Mouse (Mus musculus) ES-Bruce4 (cell line): Measurements from ENCODE around the gene Hap1. TPM values are rescaled to one million over a fixed set of nuclear protein-coding genes. Genes with fewer than 3 reads are reported as not detected.

Experiments used
- H3K27ac ChIP-seq: 2 replicates; pipeline ENCODE4 v1.5.1; 2012; ENCODE audit warnings: low read length, inconsistent platforms; ENCODE audit not compliant: insufficient read depth
- H3K27me3 ChIP-seq: 2 replicates; pipeline ENCODE4 v1.6.1; 2012; ENCODE audit warnings: mild to moderate bottlenecking, low read length, inconsistent platforms; ENCODE audit not compliant: control insufficient read depth, poor library complexity, insufficient read depth, severe bottlenecking
- H3K36me3 ChIP-seq: 2 replicates; pipeline ENCODE4 v1.6.1; 2012; ENCODE audit warnings: inconsistent platforms, mild to moderate bottlenecking, low read length, moderate library complexity; ENCODE audit not compliant: control insufficient read depth, poor library complexity, insufficient read depth, severe bottlenecking
- H3K4me1 ChIP-seq: one replicate; pipeline ENCODE4 v1.8.1; 2011; ENCODE audit warnings: low read length; ENCODE audit not compliant: control insufficient read depth, insufficient read depth
- H3K4me3 ChIP-seq: 2 replicates; pipeline ENCODE4 v1.5.1; 2011; ENCODE audit warnings: low read depth, mild to moderate bottlenecking, low read length
- H3K9ac ChIP-seq: 2 replicates; pipeline ENCODE4 v1.6.1; 2012; ENCODE audit warnings: low read depth, mild to moderate bottlenecking, inconsistent platforms; ENCODE audit not compliant: poor library complexity, severe bottlenecking
- H3K9me3 ChIP-seq: replicated peaks from 2 replicates; pipeline ENCODE4 v1.6.1; 2012; ENCODE audit warnings: mild to moderate bottlenecking, low read length, inconsistent platforms; ENCODE audit not compliant: control insufficient read depth, poor library complexity, insufficient read depth, severe bottlenecking
- CTCF ChIP-seq: IDR thresholded peaks from one replicate; pipeline ENCODE4 v1.8.1; 2011; ENCODE audit warnings: low read depth, low read length
- EP300 ChIP-seq: IDR thresholded peaks from 2 replicates; pipeline ENCODE4 v1.6.1; 2011; ENCODE audit warnings: low read depth, low read length; ENCODE audit not compliant: insufficient read depth
- POLR2A ChIP-seq: IDR thresholded peaks from one replicate; pipeline ENCODE4 v1.8.1; 2011; ENCODE audit warnings: low read length; ENCODE audit not compliant: insufficient read depth
- polyA plus RNA-seq: library from polyadenylated mRNA; stranded (reverse); fragments of >200 nt; gene quantifications from 2 replicates; pipeline ENCODE4 v1.2.4, GENCODE M21; 2011; ENCODE audit warnings: low read depth; ENCODE audit not compliant: missing spikeins, insufficient read depth, insufficient read length

Hap1 gene
- polyA plus RNA-seq, 1 experiment: 12.7 TPM

DNA sequence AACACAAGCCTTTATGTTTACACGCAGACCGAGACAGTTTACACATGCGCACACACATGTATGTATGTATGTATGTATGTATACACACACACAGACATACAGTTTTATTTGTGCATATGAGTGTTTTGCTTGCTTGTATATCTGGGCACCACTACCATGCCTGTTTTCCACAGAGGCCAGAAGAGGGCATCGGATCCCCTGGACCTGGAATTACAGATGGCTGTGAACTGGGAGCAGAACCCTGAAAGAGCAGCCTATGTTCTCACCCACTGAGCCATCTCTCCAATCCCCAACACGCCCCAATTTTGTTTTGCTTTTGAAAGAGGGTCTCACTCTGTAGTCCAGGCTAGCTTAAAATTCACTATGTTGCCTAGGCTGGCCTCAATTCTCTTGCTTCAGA is 1.5 kb upstream of the Hap1 start:
- no peak overlapping the region for H3K9ac ChIP-seq
- no peaks in the 10 kb centered on the region for H3K27me3 ChIP-seq
- H3K4me1 ChIP-seq: peaks cover 6% of the 10 kb centered on the region
- TF ChIP-seq CTCF (peak; percentile 26), EP300 (no peak), POLR2A (no peak)
- no peak overlapping the region for H3K27ac ChIP-seq
- H3K36me3 ChIP-seq: 0 out of 2 replicates have a peak, but pooled peaks cover 4% of the 10 kb centered on the region
- no peaks in the 10 kb centered on the region for H3K9me3 ChIP-seq
- no peak overlapping the region for H3K4me3 ChIP-seq

DNA sequence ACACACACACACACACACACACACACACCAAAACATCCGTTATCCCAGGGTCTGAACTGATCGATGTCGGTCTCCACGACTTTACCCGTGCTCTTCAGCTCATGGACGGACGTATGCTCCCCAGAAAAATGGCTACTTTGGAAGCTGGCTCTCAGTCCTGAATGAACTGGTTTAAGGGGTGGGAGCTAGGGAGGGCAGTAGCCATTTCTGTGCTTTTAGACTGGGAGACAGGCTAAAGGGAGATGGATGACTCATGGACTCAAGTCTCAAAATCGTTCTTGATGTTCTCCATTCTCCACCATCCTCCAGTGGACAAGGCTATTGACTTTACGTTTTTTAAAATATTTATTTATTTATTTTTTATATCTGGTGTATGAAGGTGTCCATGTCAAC is 887 bp upstream of the Hap1 start:
- Histone ChIP-seq H3K27me3 (no peaks in the 10 kb centered on the region), H3K9ac (peak overlapping the region; percentile 65)
- TF ChIP-seq EP300 (no peak), CTCF (no peak), POLR2A (no peak)

DNA sequence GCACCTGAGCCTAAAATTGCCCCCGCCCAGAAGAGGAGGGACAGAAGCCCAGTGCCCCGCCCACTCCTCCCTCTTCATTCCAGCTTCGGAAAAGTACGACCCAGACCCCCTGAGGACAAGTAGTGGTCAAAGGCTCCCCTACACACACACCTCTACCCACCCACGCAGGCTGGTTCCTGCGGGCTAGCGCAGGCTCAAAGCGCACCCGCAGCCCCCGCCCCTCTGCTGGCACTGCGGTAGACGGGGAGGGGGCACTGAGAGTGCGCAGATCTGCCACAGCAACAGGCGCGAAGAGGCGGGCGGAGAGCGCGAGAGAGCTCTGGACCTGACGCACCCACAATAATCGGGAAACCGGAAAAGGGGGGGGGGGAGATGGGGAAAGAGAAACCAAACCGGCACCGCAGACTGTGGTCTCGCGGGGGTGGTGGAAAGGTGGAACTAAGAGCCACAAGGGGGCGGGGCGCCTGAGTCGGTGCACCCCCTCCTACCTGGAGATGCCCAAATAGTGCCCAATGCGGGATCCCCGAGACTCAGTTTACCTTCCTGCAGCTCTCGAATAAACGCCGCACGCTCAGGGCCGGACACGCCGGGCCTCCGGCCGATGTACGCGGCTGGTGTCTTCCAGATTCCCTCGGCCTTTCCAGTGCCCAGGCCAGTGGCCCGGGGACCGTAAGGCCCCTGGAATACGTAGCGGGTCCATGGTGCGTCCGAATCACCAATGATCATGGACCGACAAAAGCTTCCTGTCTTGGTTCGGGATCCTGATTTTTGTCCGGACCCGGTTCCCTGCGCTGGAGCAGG is 577 bp downstream of the Hap1 start:
- H3K9me3 ChIP-seq: no peaks in the 10 kb centered on the region
- H3K27ac ChIP-seq: no peak overlapping the region
- H3K4me1 ChIP-seq: peaks cover 6% of the 10 kb centered on the region
- peak overlapping the region; percentile 93 for H3K4me3 ChIP-seq
- peaks cover 6% of the 10 kb centered on the region; the same call in 1 of the 2 replicates for H3K36me3 ChIP-seq
- no peak for TF ChIP-seq EP300
- no peaks in the 10 kb centered on the region for H3K27me3 ChIP-seq
- H3K9ac ChIP-seq: peak overlapping the region; percentile 65

More for the DNA sequence above, 887 bp upstream of the Hap1 start:
- Histone ChIP-seq H3K4me3 (peak overlapping the region; percentile 93), H3K27ac (no peak overlapping the region), H3K36me3 (0 out of 2 replicates have a peak, but pooled peaks cover 4% of the 10 kb centered on the region), H3K4me1 (peaks cover 6% of the 10 kb centered on the region), H3K9me3 (no peaks in the 10 kb centered on the region)

DNA sequence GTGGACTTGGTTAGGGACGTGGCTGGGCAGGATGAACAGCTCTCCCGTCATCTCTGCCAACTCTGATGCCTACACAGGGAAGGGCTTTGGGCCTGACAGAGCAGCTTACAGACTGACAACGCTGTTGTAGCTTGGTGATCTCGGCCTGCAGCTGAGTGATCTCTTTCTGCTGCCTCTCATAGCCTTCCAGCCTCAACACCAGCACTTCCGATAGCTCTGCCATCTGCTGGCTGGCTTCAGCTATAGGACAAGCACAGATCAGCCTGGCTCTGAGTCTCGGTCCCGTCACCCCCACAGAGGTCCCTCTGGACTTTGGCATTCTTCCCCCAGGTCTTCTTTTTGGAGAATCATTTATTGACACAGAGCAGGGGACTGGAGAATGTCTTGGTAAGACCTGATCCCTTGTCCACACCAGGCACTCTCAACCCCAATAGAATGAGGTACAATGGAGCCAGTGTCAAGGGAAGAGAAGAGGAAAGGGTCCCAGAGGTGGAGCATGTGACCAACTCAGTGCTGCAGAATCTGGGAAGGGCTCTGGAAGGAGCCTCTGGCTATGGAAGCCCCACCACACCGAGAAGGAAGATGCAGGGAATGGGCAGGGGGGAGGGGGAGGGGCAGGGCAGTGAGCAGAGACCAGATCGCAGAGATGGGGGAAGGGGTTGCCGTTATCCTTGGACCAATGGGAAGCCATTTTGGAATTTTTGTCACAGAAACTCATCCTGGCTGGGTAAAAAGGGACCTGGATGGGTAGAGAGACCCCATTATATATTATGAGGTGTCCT is 3.7 kb downstream of the Hap1 start:
- Histone ChIP-seq H3K36me3 (peaks cover 6% of the 10 kb centered on the region; the same call in 1 of the 2 replicates), H3K27ac (no peak overlapping the region), H3K27me3 (no peaks in the 10 kb centered on the region), H3K4me1 (peaks cover 9% of the 10 kb centered on the region), H3K9me3 (no peaks in the 10 kb centered on the region), H3K4me3 (no peak overlapping the region), H3K9ac (no peak overlapping the region)
- TF ChIP-seq CTCF (peak; percentile 72), POLR2A (no peak)

DNA sequence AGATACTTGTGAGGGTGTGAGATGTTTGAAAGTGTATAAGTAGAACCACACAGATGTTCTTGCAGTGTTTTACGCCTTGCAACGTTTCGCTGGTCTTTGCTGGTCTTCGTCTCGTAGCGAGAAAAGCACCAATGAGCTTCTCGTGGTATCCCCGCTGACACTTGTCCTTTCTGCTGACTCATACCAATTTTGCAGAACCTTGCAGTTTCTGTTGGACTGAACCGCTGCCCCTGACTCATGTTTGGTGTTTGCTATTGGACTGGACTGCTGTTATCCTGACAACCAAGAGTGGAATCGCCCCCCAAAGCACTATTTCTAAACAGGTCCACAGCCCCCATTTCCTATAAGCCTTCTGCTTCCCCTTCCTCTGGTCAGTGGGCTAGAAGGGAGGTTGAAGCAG is 11.7 kb downstream of the Hap1 start:
- Histone ChIP-seq H3K4me1 (peaks cover 3% of the 10 kb centered on the region), H3K36me3 (no peaks in the 10 kb centered on the region), H3K9me3 (no peaks in the 10 kb centered on the region), H3K27me3 (no peaks in the 10 kb centered on the region), H3K9ac (no peak overlapping the region), H3K4me3 (no peak overlapping the region), H3K27ac (0 out of 2 replicates have a peak overlapping the region, but pooled peaks have one; percentile 19)
- no peak for TF ChIP-seq POLR2A
- TF ChIP-seq EP300: no peak

DNA sequence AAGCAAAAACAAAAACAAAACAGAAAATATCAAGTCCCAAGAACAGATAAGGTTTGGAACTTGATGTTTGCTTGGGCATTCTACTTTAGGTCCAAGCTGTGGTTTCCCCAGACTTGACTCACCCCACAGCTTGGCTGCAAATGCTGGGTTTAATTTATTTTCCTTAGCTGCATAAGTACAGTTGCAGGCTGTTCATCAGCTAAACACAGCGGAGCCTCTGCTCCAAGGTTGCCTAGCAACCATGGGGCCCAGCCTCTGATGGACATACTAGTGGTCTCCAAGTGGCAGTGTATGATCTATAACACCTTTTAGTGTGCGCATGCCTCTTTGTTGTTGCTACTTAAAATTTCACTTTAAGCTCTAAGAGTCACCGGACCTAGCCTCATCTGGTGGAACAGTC is 20.2 kb downstream of the Hap1 start:
- H3K4me1 ChIP-seq: peaks cover 3% of the 10 kb centered on the region
- H3K27me3 ChIP-seq: no peaks in the 10 kb centered on the region
- H3K4me3 ChIP-seq: no peak overlapping the region
- no peak overlapping the region for H3K9ac ChIP-seq
- no peaks in the 10 kb centered on the region for H3K9me3 ChIP-seq
- no peak overlapping the region for H3K27ac ChIP-seq
- TF ChIP-seq POLR2A: no peak
- TF ChIP-seq CTCF: no peak
- TF ChIP-seq EP300: no peak
- no peaks in the 10 kb centered on the region for H3K36me3 ChIP-seq
